Mouse (Mus musculus): ENCODE measurements around the gene Ggnbp2. TPM values are rescaled to one million over a fixed set of nuclear protein-coding genes. Genes with fewer than 3 reads are reported as not detected.
"Not testable (repeated sequence)": the region's sequence is repeated elsewhere in the genome, so short reads cannot be mapped to it uniquely, and the experiment has no call there.

The Ggnbp2 gene
- polyA plus RNA-seq, 1 experiment from 2014 or later, result 52.0 TPM

DNA sequence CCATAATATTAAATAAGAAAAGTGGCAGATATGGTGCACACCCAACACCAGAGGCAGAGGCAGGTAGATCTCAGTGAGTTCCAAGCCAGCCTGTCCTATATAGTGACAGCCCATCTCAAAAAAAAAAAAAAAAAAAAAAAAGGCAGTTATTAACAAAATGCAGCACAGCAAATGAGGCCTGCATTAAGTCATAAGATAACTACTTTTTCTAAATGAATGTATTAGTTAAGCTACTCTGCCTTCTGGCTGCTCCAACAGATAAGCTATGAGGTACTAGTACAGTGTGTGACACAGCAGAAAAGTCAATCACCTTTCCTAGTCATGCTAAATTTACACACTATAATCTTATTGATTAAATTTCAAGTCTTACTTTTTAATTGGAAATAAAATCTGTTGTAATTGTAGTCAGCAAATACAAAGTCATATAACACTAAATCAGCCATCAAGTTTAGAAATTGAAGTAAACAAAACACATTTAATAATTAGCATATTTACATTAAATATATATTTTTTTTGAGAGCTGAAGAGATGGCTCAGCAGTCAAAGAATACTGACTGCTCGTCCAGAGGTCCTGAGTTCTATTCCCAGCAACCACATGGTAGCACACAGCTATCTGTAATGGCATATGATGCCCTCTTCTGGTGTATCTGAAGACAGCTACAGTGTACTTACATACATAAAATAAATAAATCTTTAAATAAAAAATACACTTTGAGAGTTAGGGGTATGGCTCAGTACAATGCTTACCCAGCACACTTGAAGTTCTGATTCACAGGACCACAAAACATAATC, 2.6 kb upstream of the Ggnbp2 start:
- H3K36me3 ChIP-seq (replicated peaks), result peaks cover 26% of the 10 kb centered on the region
- no peaks in the 10 kb centered on the region for H3K27me3 ChIP-seq (replicated peaks; ENCODE audit: low read depth, poor library complexity, severe bottlenecking)
- H3K27ac ChIP-seq (replicated peaks), result no peak overlapping the region
- DNase-seq (ENCODE audit: low spot score), result no peak
- no peaks in the 10 kb centered on the region for H3K9me3 ChIP-seq
- WGBS, result 71% methylated on average over 1 of the region's 1 CpGs
- no peak overlapping the region for H3K4me3 ChIP-seq
- H3K4me1 ChIP-seq, result peaks cover 12% of the 10 kb centered on the region; the same call in 1 of the 2 replicates

DNA sequence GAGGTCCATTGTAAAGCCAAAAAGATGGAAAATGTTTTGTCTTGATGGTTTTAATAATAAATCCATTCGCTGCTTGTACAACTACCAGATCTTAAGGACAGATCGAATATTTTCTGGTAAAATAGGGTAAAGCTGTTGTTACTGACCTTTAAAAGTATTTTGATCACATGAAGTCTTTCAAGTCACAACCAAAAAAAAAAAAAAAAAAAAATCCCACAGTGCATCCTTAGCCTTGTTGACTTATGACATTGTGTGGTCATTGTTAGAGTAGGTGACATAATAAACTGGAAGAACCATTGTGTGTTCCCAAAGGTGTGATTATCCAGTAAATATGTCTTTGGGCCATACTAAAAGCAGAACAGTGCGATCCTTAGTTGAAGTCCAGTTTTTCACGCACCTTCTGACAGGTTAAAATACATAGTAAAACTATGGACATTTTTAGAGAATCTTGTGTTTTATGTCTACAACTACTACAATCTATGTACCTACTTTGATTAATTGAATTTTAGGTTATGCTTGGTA, 992 bp upstream of the Ggnbp2 start:
- peaks cover 16% of the 10 kb centered on the region for H3K36me3 ChIP-seq (replicated peaks)
- peaks cover 24% of the 10 kb centered on the region for H3K4me1 ChIP-seq
- H3K27ac ChIP-seq (replicated peaks), result peak overlapping the region; percentile 97
- H3K27me3 ChIP-seq (replicated peaks; ENCODE audit: low read depth, poor library complexity, severe bottlenecking), result no peaks in the 10 kb centered on the region
- WGBS, result 81% methylated on average over 4 of the region's 4 CpGs
- peak overlapping the region; percentile 75 for H3K4me3 ChIP-seq
- no peak for DNase-seq (ENCODE audit: low spot score)
- H3K9me3 ChIP-seq, result no peaks in the 10 kb centered on the region

DNA sequence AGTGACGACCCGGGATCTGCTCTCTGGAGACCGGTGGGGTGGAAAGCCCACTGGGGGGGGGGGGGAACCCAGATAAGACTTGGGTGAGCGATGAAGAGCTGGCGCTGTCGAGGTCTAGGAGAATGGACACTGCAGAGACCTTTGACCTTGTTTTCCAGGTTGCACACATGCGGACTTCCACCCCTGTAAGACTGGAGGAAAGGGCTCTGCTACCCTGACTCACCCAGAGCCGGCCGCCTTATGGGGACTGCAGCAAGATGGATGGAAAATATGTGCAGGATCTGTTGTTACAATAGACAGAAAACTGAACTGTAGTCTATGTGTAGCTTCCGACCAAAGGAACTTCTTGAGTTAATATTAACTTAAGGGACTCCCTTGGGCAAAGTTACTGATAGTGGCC, 429 bp upstream of the Ggnbp2 start:
- 1% methylated on average over 10 of the region's 10 CpGs for WGBS
- no peak for DNase-seq (ENCODE audit: low spot score)
- Histone ChIP-seq H3K27me3 (replicated peaks; ENCODE audit: low read depth, poor library complexity, severe bottlenecking) (no peaks in the 10 kb centered on the region), H3K36me3 (replicated peaks) (peaks cover 12% of the 10 kb centered on the region; the same call in 1 of the 2 replicates), H3K9me3 (no peaks in the 10 kb centered on the region), H3K4me3 (peak overlapping the region; percentile 75), H3K27ac (replicated peaks) (peak overlapping the region; percentile 97), H3K4me1 (peaks cover 28% of the 10 kb centered on the region)

DNA sequence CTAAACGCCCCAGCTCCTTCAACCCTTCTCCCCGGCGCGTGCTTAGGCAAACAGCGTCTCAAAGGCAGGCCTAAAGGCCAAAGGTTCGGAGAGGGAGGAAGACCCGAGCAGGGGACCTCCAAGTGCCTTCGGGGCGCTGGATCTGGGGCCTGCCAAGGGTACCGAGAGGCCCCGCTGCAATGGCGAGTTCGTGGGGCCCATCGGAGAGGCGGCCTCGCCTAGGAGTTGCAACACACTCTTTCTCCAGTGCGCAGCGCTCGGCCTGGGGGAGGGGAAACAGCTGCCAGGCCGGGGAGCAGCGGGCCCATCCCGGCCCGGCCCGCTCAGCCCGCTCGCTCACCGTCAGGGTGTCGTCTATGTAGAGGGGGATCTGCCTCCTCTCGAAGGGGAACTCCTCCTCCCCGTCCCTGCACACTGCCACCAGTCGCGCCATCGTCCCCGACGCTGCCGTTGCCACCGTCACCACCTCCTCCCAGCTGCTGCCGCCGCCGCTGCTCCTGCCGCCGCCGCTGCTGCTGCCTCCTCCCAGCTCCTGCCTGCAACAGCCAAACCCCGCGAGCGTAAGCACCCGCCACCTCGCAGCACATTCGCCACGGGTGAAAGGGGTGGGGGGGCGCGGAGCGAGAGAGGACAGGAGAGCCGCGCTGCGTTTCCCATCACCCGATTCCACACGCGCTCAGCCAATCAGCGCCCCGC, 932 bp downstream of the Ggnbp2 start:
- DNase-seq (ENCODE audit: low spot score), result peak; percentile 98
- peak overlapping the region; percentile 97 for H3K27ac ChIP-seq (replicated peaks)
- H3K27me3 ChIP-seq (replicated peaks; ENCODE audit: low read depth, poor library complexity, severe bottlenecking), result no peaks in the 10 kb centered on the region
- H3K36me3 ChIP-seq (replicated peaks), result peaks cover 12% of the 10 kb centered on the region
- no peaks in the 10 kb centered on the region for H3K9me3 ChIP-seq
- H3K4me3 ChIP-seq, result peak overlapping the region; percentile 75
- WGBS, result under 1% methylated on average over 60 of the region's 61 CpGs
- peaks cover 36% of the 10 kb centered on the region for H3K4me1 ChIP-seq

DNA sequence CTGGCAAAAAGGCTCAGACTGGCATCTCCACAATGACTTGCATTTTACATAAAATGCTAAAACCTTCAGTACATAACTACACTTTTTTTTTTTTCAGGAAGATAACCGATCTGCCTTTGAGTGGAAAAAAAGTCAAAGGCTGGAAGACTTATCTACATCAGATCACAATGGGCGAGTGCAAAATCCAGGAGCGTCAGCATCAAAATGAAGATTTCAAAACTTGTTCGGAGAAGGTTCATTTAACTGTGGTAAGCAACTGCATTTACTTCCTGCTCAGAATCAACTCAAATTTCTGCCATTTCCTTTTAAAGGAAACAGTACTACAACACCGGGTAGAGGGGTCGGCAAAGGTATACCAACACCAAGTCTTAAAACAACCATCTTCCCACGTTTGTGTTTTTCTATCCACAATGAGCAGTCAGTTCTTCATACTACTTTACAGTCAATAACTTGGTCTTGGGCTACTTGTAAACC, 1.8 kb downstream of the Ggnbp2 start:
- Histone ChIP-seq H3K4me1 (peaks cover 36% of the 10 kb centered on the region), H3K36me3 (replicated peaks) (peaks cover 12% of the 10 kb centered on the region), H3K27ac (replicated peaks) (peak overlapping the region; percentile 97), H3K27me3 (replicated peaks; ENCODE audit: low read depth, poor library complexity, severe bottlenecking) (no peaks in the 10 kb centered on the region), H3K4me3 (peak overlapping the region; percentile 75), H3K9me3 (no peaks in the 10 kb centered on the region)
- 25% methylated on average over 7 of the region's 7 CpGs for WGBS
- no peak for DNase-seq (ENCODE audit: low spot score)

DNA sequence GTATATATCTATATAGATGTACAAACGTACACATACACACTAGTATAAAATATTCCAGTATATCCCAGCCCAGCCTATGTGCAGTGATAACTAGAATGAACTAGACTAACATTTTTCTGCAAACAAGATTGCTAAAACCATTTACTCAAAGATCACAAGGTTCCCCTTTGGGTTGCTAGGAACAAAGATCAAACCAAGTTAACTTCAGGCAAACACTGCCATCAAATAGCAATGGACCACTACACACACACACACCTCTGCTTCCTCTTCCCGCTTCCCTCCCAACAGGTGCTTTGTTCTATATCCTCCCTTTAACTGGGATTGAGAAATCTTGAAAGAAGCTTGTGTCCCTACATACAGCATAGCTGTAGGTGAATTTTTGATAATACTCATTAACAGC, 3.0 kb downstream of the Ggnbp2 start:
- DNase-seq (ENCODE audit: low spot score), result no peak
- Histone ChIP-seq H3K27ac (replicated peaks) (no peak overlapping the region), H3K36me3 (replicated peaks) (peaks cover 14% of the 10 kb centered on the region), H3K4me1 (peaks cover 36% of the 10 kb centered on the region), H3K4me3 (no peak overlapping the region), H3K9me3 (no peaks in the 10 kb centered on the region), H3K27me3 (replicated peaks; ENCODE audit: low read depth, poor library complexity, severe bottlenecking) (no peaks in the 10 kb centered on the region)
- WGBS, result 92% methylated on average over 2 of the region's 2 CpGs

DNA sequence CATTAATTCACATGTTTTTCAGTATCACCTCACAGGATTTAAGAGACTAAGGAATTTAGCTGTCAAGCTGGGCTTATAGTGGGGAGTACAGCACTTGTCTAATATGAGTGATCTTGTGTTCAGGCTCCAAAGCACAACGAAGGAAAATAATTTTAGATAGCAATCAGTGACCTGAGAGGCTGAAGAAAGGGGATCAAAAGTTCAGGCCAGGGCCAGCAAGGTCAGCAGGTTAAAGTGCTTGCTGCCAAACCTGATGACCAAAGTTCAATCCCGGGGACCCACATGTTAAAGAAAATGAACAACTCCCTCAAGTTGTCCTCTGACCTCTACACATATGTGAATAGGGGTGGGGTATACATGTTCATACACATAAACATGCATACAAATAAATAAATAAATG, 5.3 kb downstream of the Ggnbp2 start:
- Histone ChIP-seq H3K4me3 (no peak overlapping the region), H3K36me3 (replicated peaks) (peaks cover 36% of the 10 kb centered on the region), H3K4me1 (peaks cover 31% of the 10 kb centered on the region), H3K27me3 (replicated peaks; ENCODE audit: low read depth, poor library complexity, severe bottlenecking) (no peaks in the 10 kb centered on the region), H3K9me3 (no peaks in the 10 kb centered on the region), H3K27ac (replicated peaks) (no peak overlapping the region)
- 52% methylated on average over 2 of the region's 2 CpGs for WGBS
- DNase-seq (ENCODE audit: low spot score), result no peak

DNA sequence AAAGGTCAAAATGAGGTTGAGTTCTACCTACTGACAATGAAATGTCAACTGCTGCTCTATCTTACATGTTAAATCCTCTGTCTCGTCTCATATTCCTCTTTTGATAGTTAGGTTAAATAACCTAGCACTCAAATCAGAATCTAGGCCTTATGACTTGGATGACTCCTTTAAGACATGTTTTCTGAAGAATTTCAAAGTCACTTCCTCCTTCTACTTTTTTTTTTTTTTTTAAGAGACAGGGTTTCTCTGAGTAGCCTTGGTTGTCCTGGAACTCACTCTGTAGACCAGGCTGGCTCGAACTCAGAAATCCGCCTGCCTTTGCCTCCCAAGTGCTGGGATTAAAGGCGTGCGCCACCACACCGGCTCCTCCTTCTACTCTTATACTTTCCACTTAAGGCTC, 15.3 kb downstream of the Ggnbp2 start:
- Histone ChIP-seq H3K9me3 (no peaks in the 10 kb centered on the region), H3K4me3 (no peak overlapping the region), H3K4me1 (no peaks in the 10 kb centered on the region), H3K27me3 (replicated peaks; ENCODE audit: low read depth, poor library complexity, severe bottlenecking) (no peaks in the 10 kb centered on the region), H3K36me3 (replicated peaks) (peaks cover 92% of the 10 kb centered on the region), H3K27ac (replicated peaks) (no peak overlapping the region)
- WGBS, result 95% methylated on average over 6 of the region's 6 CpGs
- DNase-seq (ENCODE audit: low spot score), result no peak

DNA sequence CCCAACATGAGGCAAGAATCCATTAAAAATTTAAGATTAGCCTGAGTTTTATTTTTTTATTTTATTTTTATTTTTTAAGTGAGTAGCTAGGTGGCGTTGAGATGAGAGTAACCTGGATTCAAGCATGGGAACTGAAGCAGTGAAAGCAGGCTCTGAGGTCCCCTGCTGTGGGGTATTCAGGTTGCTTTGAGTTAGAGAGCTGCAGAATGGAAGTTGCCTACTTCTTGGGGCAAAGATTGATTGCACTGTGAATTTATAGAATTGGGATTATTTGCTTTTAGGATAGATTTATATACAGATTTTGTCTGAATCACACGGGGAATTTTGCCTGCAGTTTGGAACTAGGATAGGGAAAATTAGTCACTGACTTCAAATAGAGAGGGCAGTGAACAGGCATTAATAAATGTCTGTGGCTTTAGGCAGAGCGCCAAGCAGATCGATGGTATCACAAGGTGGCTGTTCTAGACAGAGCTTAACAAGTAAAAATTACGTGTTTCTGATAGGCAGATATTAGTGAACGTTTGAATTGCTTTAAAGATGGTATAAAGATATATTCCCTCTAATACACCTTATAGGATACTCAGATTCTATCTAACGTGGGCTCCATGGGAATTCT, 23.0 kb downstream of the Ggnbp2 start:
- Histone ChIP-seq H3K4me1 (no peaks in the 10 kb centered on the region), H3K9me3 (no peaks in the 10 kb centered on the region), H3K27me3 (replicated peaks; ENCODE audit: low read depth, poor library complexity, severe bottlenecking) (no peaks in the 10 kb centered on the region), H3K4me3 (no peak overlapping the region), H3K36me3 (replicated peaks) (peaks cover 86% of the 10 kb centered on the region), H3K27ac (replicated peaks) (no peak overlapping the region)
- 91% methylated on average over 7 of the region's 7 CpGs for WGBS
- DNase-seq (ENCODE audit: low spot score), result no peak

DNA sequence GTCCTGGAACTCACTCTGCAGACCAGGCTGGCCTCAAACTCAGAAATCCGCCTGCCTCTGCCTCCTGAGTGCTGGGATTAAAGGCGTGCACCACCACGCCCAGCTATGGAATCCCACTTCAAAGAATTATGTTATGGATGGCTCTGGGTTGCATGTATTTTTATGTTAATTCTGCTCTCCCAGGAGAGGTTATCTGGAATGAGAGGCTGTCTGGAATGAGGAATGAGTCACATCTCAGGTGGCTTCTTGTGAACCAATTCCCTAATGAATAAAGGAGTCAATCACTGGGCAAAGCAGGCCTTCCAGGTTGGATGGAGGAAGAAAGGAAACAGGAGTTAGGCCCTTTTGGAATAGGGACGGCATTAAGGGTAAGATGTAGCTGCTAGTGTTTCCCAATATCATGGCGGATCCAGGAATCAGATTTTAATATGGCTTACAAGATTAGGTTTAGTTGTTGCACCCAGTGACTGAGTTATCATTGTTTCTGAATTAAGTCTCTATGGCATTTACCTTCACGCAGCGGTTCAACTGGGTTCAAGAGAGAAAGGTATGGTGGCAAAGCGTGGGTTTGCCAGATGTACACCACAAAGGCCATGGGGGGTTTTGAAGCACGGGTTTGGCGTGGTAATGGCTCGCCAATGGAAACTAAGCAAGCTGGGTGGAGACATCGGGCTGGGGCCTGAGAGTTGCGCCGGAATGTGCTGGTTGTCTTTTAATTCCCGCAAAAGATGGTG, 23.7 kb downstream of the Ggnbp2 start:
- H3K27ac ChIP-seq (replicated peaks), result no peak overlapping the region
- H3K4me3 ChIP-seq, result no peak overlapping the region
- no peaks in the 10 kb centered on the region for H3K27me3 ChIP-seq (replicated peaks; ENCODE audit: low read depth, poor library complexity, severe bottlenecking)
- DNase-seq (ENCODE audit: low spot score), result no peak
- H3K36me3 ChIP-seq (replicated peaks), result peaks cover 86% of the 10 kb centered on the region
- no peaks in the 10 kb centered on the region for H3K4me1 ChIP-seq
- no peaks in the 10 kb centered on the region for H3K9me3 ChIP-seq
- WGBS, result 95% methylated on average over 15 of the region's 15 CpGs

DNA sequence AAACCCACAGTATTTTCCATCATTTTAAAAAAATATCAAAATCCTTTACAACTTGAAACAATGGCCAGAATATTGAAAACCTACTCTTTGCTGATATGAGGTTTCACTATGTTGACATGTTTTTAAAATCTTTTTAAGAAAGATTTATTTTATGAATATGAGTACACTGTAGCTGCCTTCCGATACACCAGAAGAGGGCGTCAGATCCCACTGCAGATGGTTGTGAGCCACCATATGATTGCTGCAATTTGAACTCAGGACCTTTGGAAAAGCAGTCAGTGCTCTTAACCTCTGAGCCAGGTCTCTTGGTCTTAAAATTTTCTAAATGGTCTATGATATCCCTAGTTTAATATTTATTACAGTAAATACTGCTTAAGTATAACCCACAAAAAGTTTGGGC, 31.3 kb downstream of the Ggnbp2 start:
- no peaks in the 10 kb centered on the region for H3K4me1 ChIP-seq
- no peak overlapping the region for H3K27ac ChIP-seq (replicated peaks)
- H3K36me3 ChIP-seq (replicated peaks), result peaks cover 99% of the 10 kb centered on the region
- H3K27me3 ChIP-seq (replicated peaks; ENCODE audit: low read depth, poor library complexity, severe bottlenecking), result no peaks in the 10 kb centered on the region
- DNase-seq (ENCODE audit: low spot score), result no peak
- no peak overlapping the region for H3K4me3 ChIP-seq
- WGBS, result 94% methylated on average over 2 of the region's 2 CpGs
- no peaks in the 10 kb centered on the region for H3K9me3 ChIP-seq

DNA sequence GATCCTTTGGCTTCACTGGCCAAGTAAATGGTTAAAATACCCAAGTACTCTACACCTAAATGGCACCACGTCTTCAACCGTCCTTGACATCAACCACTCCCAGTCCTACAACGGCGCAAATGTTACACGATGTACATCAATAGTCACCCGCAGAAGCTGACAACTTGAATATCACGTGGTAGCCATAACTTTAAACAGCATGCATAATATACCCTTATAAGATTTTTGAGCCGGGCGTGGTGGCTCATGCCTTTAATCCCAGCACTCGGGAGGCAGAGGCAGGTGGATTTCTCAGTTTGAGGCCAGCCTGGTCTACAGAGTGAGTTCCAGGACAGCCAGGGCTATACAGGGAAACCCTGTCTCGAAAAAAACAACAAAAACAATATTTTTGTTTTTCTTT, 41.1 kb downstream of the Ggnbp2 start:
- peaks cover 20% of the 10 kb centered on the region for H3K4me1 ChIP-seq
- peaks cover 53% of the 10 kb centered on the region for H3K36me3 ChIP-seq (replicated peaks)
- H3K4me3 ChIP-seq, result peak overlapping the region; percentile 88
- not testable (repeated sequence) for H3K27me3 ChIP-seq (replicated peaks; ENCODE audit: low read depth, poor library complexity, severe bottlenecking); DNase-seq (ENCODE audit: low spot score); H3K9me3 ChIP-seq
- peak overlapping the region; percentile 78 for H3K27ac ChIP-seq (replicated peaks)
- WGBS, result 83% methylated on average over 11 of the region's 11 CpGs
